Mouse (Mus musculus): ENCODE measurements around the gene Sp1. TPM values are rescaled to one million over a fixed set of nuclear protein-coding genes. Genes with fewer than 3 reads are reported as not detected.

Sp1 gene
- polyA plus RNA-seq, 1 experiment from 2014 or later: 6.9 TPM

GRCm38 (mm10) chr15:102409286-102409685 lies 3.3 kb downstream of the Sp1 start:
- Histone ChIP-seq H3K36me3 (peaks cover 55% of the 10 kb centered on the region), H3K4me1 (replicated peaks) (peaks cover 37% of the 10 kb centered on the region), H3K4me2 (peak overlapping the region; percentile 8; the same call in 1 of the 2 replicates), H3K4me3 (no peak overlapping the region), H3K9me3 (replicated peaks) (no peaks in the 10 kb centered on the region; the same call in 1 of the 2 replicates), H3K9ac (0 out of 2 replicates have a peak overlapping the region, but pooled peaks have one; percentile 40), H3K27me3 (replicated peaks) (no peaks in the 10 kb centered on the region), H3K27ac (ENCODE audit: poor library complexity, severe bottlenecking) (no peak overlapping the region)
- WGBS: 90% methylated on average over 3 of the region's 3 CpGs
- ATAC-seq (ENCODE audit: insufficient number of reproducible peaks, low FRiP score): no peak

GRCm38 (mm10) chr15:102411077-102411476 lies 5.1 kb downstream of the Sp1 start:
- Histone ChIP-seq H3K4me2 (peak overlapping the region; percentile 36; the same call in 1 of the 2 replicates), H3K36me3 (peaks cover 61% of the 10 kb centered on the region), H3K27me3 (replicated peaks) (no peaks in the 10 kb centered on the region), H3K27ac (ENCODE audit: poor library complexity, severe bottlenecking) (no peak overlapping the region), H3K9ac (no peak overlapping the region), H3K4me1 (replicated peaks) (peaks cover 37% of the 10 kb centered on the region), H3K4me3 (no peak overlapping the region), H3K9me3 (replicated peaks) (no peaks in the 10 kb centered on the region; the same call in 1 of the 2 replicates)
- ATAC-seq (ENCODE audit: insufficient number of reproducible peaks, low FRiP score): no peak
- 91% methylated on average over 1 of the region's 1 CpGs for WGBS

GRCm38 (mm10) chr15:102413687-102414086 lies 7.7 kb downstream of the Sp1 start:
- peaks cover 24% of the 10 kb centered on the region for H3K4me1 ChIP-seq (replicated peaks)
- H3K27me3 ChIP-seq (replicated peaks): no peaks in the 10 kb centered on the region
- no peak overlapping the region for H3K27ac ChIP-seq (ENCODE audit: poor library complexity, severe bottlenecking)
- no peaks in the 10 kb centered on the region; the same call in 1 of the 2 replicates for H3K9me3 ChIP-seq (replicated peaks)
- no peak overlapping the region for H3K9ac ChIP-seq
- peaks cover 58% of the 10 kb centered on the region for H3K36me3 ChIP-seq
- no peak overlapping the region for H3K4me2 ChIP-seq
- no peak for ATAC-seq (ENCODE audit: insufficient number of reproducible peaks, low FRiP score)
- no peak overlapping the region for H3K4me3 ChIP-seq

- WGBS: 91% methylated on average over 2 of the region's 2 CpGs
- H3K27ac ChIP-seq (ENCODE audit: poor library complexity, severe bottlenecking): no peak overlapping the region
- no peak overlapping the region for H3K4me3 ChIP-seq
- no peaks in the 10 kb centered on the region for H3K27me3 ChIP-seq (replicated peaks)
- no peak overlapping the region for H3K9ac ChIP-seq
- H3K9me3 ChIP-seq (replicated peaks): no peaks in the 10 kb centered on the region
- no peak overlapping the region for H3K4me2 ChIP-seq
- no peak for ATAC-seq (ENCODE audit: insufficient number of reproducible peaks, low FRiP score)
- H3K4me1 ChIP-seq (replicated peaks): 0 out of 2 replicates have a peak, but pooled peaks cover 8% of the 10 kb centered on the region
- H3K36me3 ChIP-seq: peaks cover 33% of the 10 kb centered on the region
These were observed 11.6 kb downstream of the Sp1 start for GRCm38 (mm10) chr15:102417524-102417923.

GRCm38 (mm10) chr15:102420986-102421385 lies 15.0 kb downstream of the Sp1 start:
- Histone ChIP-seq H3K9ac (no peak overlapping the region), H3K27me3 (replicated peaks) (no peaks in the 10 kb centered on the region), H3K4me1 (replicated peaks) (0 out of 2 replicates have a peak, but pooled peaks cover 8% of the 10 kb centered on the region), H3K4me2 (no peak overlapping the region), H3K4me3 (no peak overlapping the region), H3K27ac (ENCODE audit: poor library complexity, severe bottlenecking) (no peak overlapping the region; the same call in 1 of the 2 replicates), H3K9me3 (replicated peaks) (no peaks in the 10 kb centered on the region), H3K36me3 (peaks cover 31% of the 10 kb centered on the region)
- WGBS: 47% methylated on average over 1 of the region's 1 CpGs
- ATAC-seq (ENCODE audit: insufficient number of reproducible peaks, low FRiP score): no peak

GRCm38 (mm10) chr15:102421437-102421836 lies 15.5 kb downstream of the Sp1 start:
- H3K4me3 ChIP-seq: no peak overlapping the region
- ATAC-seq (ENCODE audit: insufficient number of reproducible peaks, low FRiP score): no peak
- no peaks in the 10 kb centered on the region for H3K9me3 ChIP-seq (replicated peaks)
- no peaks in the 10 kb centered on the region for H3K27me3 ChIP-seq (replicated peaks)
- H3K36me3 ChIP-seq: peaks cover 35% of the 10 kb centered on the region
- no peak overlapping the region for H3K27ac ChIP-seq (ENCODE audit: poor library complexity, severe bottlenecking)
- 60% methylated on average over 3 of the region's 3 CpGs for WGBS
- no peak overlapping the region for H3K9ac ChIP-seq
- H3K4me2 ChIP-seq: no peak overlapping the region
- 0 out of 2 replicates have a peak, but pooled peaks cover 8% of the 10 kb centered on the region for H3K4me1 ChIP-seq (replicated peaks)

GRCm38 (mm10) chr15:102423602-102424240 lies 17.8 kb downstream of the Sp1 start:
- ATAC-seq (ENCODE audit: insufficient number of reproducible peaks, low FRiP score): no peak
- H3K9me3 ChIP-seq (replicated peaks): no peaks in the 10 kb centered on the region
- no peak overlapping the region for H3K9ac ChIP-seq
- no peaks in the 10 kb centered on the region for H3K27me3 ChIP-seq (replicated peaks)
- 93% methylated on average over 2 of the region's 2 CpGs for WGBS
- H3K4me1 ChIP-seq (replicated peaks): 0 out of 2 replicates have a peak, but pooled peaks cover 6% of the 10 kb centered on the region
- H3K4me2 ChIP-seq: no peak overlapping the region
- peaks cover 46% of the 10 kb centered on the region for H3K36me3 ChIP-seq
- no peak overlapping the region for H3K4me3 ChIP-seq
- H3K27ac ChIP-seq (ENCODE audit: poor library complexity, severe bottlenecking): no peak overlapping the region

GRCm38 (mm10) chr15:102424657-102425056 lies 18.7 kb downstream of the Sp1 start:
- WGBS: 70% methylated on average over 2 of the region's 2 CpGs
- H3K27me3 ChIP-seq (replicated peaks): no peaks in the 10 kb centered on the region
- peaks cover 48% of the 10 kb centered on the region for H3K36me3 ChIP-seq
- no peak for ATAC-seq (ENCODE audit: insufficient number of reproducible peaks, low FRiP score)
- H3K27ac ChIP-seq (ENCODE audit: poor library complexity, severe bottlenecking): no peak overlapping the region
- no peak overlapping the region for H3K9ac ChIP-seq
- no peaks in the 10 kb centered on the region for H3K9me3 ChIP-seq (replicated peaks)
- no peak overlapping the region for H3K4me3 ChIP-seq
- H3K4me2 ChIP-seq: no peak overlapping the region
- H3K4me1 ChIP-seq (replicated peaks): 0 out of 2 replicates have a peak, but pooled peaks cover 6% of the 10 kb centered on the region

GRCm38 (mm10) chr15:102426963-102427362 lies 21.0 kb downstream of the Sp1 start:
- no peaks in the 10 kb centered on the region for H3K27me3 ChIP-seq (replicated peaks)
- WGBS: 100% methylated on average over 1 of the region's 1 CpGs
- peaks cover 67% of the 10 kb centered on the region for H3K36me3 ChIP-seq
- H3K4me2 ChIP-seq: no peak overlapping the region
- H3K4me3 ChIP-seq: no peak overlapping the region
- ATAC-seq (ENCODE audit: insufficient number of reproducible peaks, low FRiP score): no peak
- H3K9me3 ChIP-seq (replicated peaks): no peaks in the 10 kb centered on the region
- no peaks in the 10 kb centered on the region for H3K4me1 ChIP-seq (replicated peaks)
- no peak overlapping the region for H3K27ac ChIP-seq (ENCODE audit: poor library complexity, severe bottlenecking)
- H3K9ac ChIP-seq: no peak overlapping the region

GRCm38 (mm10) chr15:102432046-102432445 lies 26.1 kb downstream of the Sp1 start:
- H3K4me1 ChIP-seq (replicated peaks): no peaks in the 10 kb centered on the region
- H3K4me3 ChIP-seq: no peak overlapping the region
- WGBS: 79% methylated on average over 1 of the region's 1 CpGs
- peaks cover 78% of the 10 kb centered on the region for H3K36me3 ChIP-seq
- H3K27ac ChIP-seq (ENCODE audit: poor library complexity, severe bottlenecking): peak overlapping the region; percentile 44; the same call in 1 of the 2 replicates
- H3K4me2 ChIP-seq: no peak overlapping the region
- no peak overlapping the region for H3K9ac ChIP-seq
- no peak for ATAC-seq (ENCODE audit: insufficient number of reproducible peaks, low FRiP score)
- no peaks in the 10 kb centered on the region for H3K27me3 ChIP-seq (replicated peaks)
- H3K9me3 ChIP-seq (replicated peaks): no peaks in the 10 kb centered on the region

GRCm38 (mm10) chr15:102433173-102433572 lies 27.2 kb downstream of the Sp1 start:
- ATAC-seq (ENCODE audit: insufficient number of reproducible peaks, low FRiP score): no peak
- Histone ChIP-seq H3K27me3 (replicated peaks) (no peaks in the 10 kb centered on the region), H3K4me1 (replicated peaks) (no peaks in the 10 kb centered on the region), H3K9me3 (replicated peaks) (no peaks in the 10 kb centered on the region), H3K4me3 (no peak overlapping the region), H3K4me2 (no peak overlapping the region), H3K27ac (ENCODE audit: poor library complexity, severe bottlenecking) (no peak overlapping the region), H3K36me3 (peaks cover 74% of the 10 kb centered on the region), H3K9ac (no peak overlapping the region)
- WGBS: 92% methylated on average over 4 of the region's 4 CpGs
